Mouse (Mus musculus) neural tube, embryonic 13.5 days (tissue): Measurements from ENCODE around the gene Il17ra. TPM values are rescaled to one million over a fixed set of nuclear protein-coding genes. Genes with fewer than 3 reads are reported as not detected.

Source experiments
- ATAC-seq: fragments of 200-750 bp; cut with Nextera tagmentation; 2 replicates; pipeline ENCODE4 v1.8.0; 2017; ENCODE audit warnings: low read depth, mild to moderate bottlenecking, moderate TSS enrichment, moderate library complexity
- H3K27ac ChIP-seq: fragments of 300-500 bp; sonication (generic); replicated peaks from 2 replicates; pipeline ENCODE4 v1.5.1; 2015; ENCODE audit warnings: moderate library complexity, mild to moderate bottlenecking, inconsistent platforms
- H3K27me3 ChIP-seq: fragments of 300-500 bp; sonication (generic); 2 replicates; pipeline ENCODE4 v1.6.1; 2015; ENCODE audit warnings: mild to moderate bottlenecking, inconsistent platforms
- H3K36me3 ChIP-seq: fragments of 300-500 bp; sonication (generic); 2 replicates; pipeline ENCODE4 v1.6.1; 2015; ENCODE audit warnings: mild to moderate bottlenecking, inconsistent platforms
- H3K4me1 ChIP-seq: fragments of 300-500 bp; sonication (generic); replicated peaks from 2 replicates; pipeline ENCODE4 v1.6.1; 2015; ENCODE audit warnings: inconsistent platforms
- H3K4me2 ChIP-seq: fragments of 300-500 bp; sonication (generic); 2 replicates; pipeline ENCODE4 v1.6.1; 2015; ENCODE audit warnings: inconsistent platforms, mild to moderate bottlenecking, moderate library complexity
- H3K4me3 ChIP-seq: fragments of 300-500 bp; sonication (generic); 2 replicates; pipeline ENCODE4 v1.5.1; 2015; ENCODE audit warnings: mild to moderate bottlenecking, inconsistent platforms
- H3K9ac ChIP-seq: fragments of 300-500 bp; sonication (generic); 2 replicates; pipeline ENCODE4 v1.6.1; 2015; ENCODE audit warnings: moderate library complexity, mild to moderate bottlenecking, inconsistent platforms
- H3K9me3 ChIP-seq: fragments of 300-500 bp; sonication (generic); 2 replicates; pipeline ENCODE4 v1.6.1; 2016; ENCODE audit warnings: inconsistent platforms
- WGBS: fragments of 180-500 bp; shearing (Covaris S2); methylation state at CpG from one replicate; pipeline ENCODE4 v1.1.7; 2015; 5-methylcytosine and 5-hydroxymethylcytosine counted together
- polyA plus RNA-seq: library from polyadenylated mRNA; unstranded; fragments of >200 nt; fragmentation: Nextera tagmentation; extraction: Ambion mirVana; gene quantifications from 2 replicates; pipeline ENCODE4 v1.2.1, GENCODE M21; 2015

Il17ra gene
- polyA plus RNA-seq, 1 experiment from 2014 or later = 9.5 TPM

DNA sequence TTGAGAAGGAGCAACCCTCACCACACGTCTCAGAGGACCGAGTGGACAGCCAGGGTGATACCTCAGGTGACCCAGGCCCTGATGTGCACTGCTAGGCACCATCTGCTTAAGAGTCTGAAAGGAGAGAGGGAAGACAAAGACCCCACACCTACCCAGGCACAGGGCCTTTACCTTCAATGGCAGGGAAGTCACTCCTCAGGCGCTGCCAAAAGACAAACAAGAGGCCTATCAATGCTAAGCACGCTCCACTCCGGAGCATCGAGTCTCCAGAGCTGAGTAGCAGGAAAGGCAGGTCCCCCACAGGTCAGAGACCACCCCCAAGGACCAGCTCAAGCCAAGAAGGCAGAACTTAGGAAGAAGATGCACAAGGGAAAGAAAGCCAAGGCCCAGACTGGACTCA, 53.8 kb downstream of the Il17ra start:
- no peak for ATAC-seq
- 97% methylated on average over 6 of the region's 6 CpGs for WGBS
- Histone ChIP-seq H3K4me3 (no peak overlapping the region), H3K4me1 (no peaks in the 10 kb centered on the region), H3K9me3 (no peaks in the 10 kb centered on the region), H3K9ac (no peak overlapping the region), H3K36me3 (peaks cover 71% of the 10 kb centered on the region), H3K27ac (no peak overlapping the region), H3K4me2 (no peak overlapping the region), H3K27me3 (no peaks in the 10 kb centered on the region)

DNA sequence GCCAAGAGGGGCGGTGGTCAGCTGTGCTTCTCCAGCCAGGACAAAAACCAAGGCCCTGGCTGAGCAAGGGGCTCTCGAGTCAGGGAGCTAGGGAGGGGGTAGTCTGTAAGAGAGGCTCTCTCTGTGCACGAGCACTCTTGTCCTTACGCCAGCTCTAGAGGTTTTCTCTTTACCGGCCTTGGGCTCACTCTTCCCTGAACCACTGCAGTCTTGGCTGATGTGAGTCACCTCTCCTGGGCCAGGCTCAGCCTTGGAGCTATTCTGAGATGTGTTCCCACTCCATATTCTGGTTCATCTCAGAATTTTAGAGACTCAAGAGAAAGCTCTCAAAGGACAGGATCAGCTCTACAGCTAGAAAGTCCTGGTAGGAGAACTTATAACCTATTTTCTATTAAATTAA, 54.3 kb downstream of the Il17ra start:
- Histone ChIP-seq H3K27ac (no peak overlapping the region), H3K36me3 (peaks cover 75% of the 10 kb centered on the region), H3K9me3 (no peaks in the 10 kb centered on the region), H3K4me2 (no peak overlapping the region), H3K4me3 (no peak overlapping the region), H3K4me1 (no peaks in the 10 kb centered on the region), H3K9ac (no peak overlapping the region), H3K27me3 (no peaks in the 10 kb centered on the region)
- no peak for ATAC-seq
- WGBS = 92% methylated on average over 5 of the region's 5 CpGs

DNA sequence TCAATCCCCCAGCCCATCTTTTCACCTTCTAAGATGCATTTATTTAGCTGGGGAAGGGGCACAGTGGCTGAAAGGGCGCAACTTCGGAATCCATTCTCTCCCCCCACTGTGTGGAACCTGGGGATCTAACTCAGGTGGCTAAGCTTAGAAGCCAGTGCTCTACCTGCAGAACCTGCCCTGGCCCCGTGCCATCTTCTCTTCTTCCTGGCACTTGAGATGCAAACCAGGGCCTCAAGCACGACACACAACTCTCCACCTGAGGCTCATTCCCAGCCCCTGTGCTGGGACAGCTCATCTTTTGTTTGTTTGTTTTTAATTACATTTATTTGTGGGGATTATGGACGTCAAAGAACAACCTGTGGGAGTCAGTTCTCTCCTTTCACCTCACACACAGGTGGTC, 56.6 kb downstream of the Il17ra start:
- Histone ChIP-seq H3K9me3 (no peaks in the 10 kb centered on the region), H3K27me3 (no peaks in the 10 kb centered on the region), H3K4me1 (no peaks in the 10 kb centered on the region), H3K4me2 (no peak overlapping the region), H3K36me3 (peaks cover 65% of the 10 kb centered on the region), H3K9ac (no peak overlapping the region), H3K27ac (no peak overlapping the region), H3K4me3 (no peak overlapping the region)
- 88% methylated on average over 5 of the region's 5 CpGs for WGBS
- ATAC-seq = no peak

DNA sequence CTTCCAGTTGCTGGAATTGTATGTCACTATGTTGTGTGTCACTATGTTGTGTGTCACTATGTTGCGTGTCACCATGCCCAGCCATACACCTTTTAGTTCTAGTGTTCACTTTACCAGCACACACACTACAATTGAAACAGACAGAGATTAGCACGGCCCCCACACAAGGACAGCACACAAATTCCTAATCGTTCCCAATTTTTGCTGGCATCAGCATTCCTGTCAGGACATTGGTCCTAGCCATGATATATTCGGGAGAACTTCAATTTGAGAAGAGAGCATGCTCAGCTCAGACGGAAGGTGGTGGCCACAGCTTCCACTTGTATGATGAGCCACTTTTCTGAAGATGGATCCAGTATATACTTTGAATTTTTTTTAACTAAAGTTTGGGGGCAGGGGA, 61.7 kb downstream of the Il17ra start:
- no peak overlapping the region for H3K4me3 ChIP-seq
- 96% methylated on average over 5 of the region's 5 CpGs for WGBS
- ATAC-seq = no peak

DNA sequence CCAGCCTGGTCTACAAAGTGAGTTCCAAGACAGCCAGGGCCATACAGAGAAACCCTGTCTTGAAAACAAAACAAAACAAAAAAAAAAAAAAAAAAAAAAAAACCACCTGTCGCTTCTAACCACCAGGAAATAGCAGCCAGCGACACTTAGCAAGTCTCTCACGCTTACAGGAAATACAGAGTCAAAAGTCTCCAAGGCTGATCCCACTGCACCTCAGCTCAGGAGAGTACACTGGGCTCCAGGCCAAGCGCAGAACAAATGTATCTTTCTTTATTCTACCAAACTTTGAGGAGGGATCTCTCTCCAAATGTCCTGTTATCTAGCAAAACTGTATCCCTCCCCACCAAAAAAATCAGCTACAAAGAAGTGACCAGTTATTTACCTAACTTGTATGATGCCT, 66.1 kb downstream of the Il17ra start:
- WGBS = 75% methylated on average over 4 of the region's 4 CpGs
- Histone ChIP-seq H3K9me3 (no peaks in the 10 kb centered on the region), H3K4me2 (peak overlapping the region; percentile 66; the same call in 1 of the 2 replicates), H3K9ac (no peak overlapping the region), H3K36me3 (no peaks in the 10 kb centered on the region), H3K27me3 (no peaks in the 10 kb centered on the region), H3K4me3 (no peak overlapping the region), H3K4me1 (peaks cover 36% of the 10 kb centered on the region), H3K27ac (peak overlapping the region; percentile 28; the same call in 1 of the 2 replicates)
- no peak for ATAC-seq

More for the DNA sequence above, 61.7 kb downstream of the Il17ra start:
- Histone ChIP-seq H3K27ac (no peak overlapping the region), H3K9me3 (no peaks in the 10 kb centered on the region), H3K4me1 (peaks cover 22% of the 10 kb centered on the region), H3K27me3 (no peaks in the 10 kb centered on the region), H3K4me2 (no peak overlapping the region), H3K36me3 (peaks cover 37% of the 10 kb centered on the region), H3K9ac (no peak overlapping the region)

DNA sequence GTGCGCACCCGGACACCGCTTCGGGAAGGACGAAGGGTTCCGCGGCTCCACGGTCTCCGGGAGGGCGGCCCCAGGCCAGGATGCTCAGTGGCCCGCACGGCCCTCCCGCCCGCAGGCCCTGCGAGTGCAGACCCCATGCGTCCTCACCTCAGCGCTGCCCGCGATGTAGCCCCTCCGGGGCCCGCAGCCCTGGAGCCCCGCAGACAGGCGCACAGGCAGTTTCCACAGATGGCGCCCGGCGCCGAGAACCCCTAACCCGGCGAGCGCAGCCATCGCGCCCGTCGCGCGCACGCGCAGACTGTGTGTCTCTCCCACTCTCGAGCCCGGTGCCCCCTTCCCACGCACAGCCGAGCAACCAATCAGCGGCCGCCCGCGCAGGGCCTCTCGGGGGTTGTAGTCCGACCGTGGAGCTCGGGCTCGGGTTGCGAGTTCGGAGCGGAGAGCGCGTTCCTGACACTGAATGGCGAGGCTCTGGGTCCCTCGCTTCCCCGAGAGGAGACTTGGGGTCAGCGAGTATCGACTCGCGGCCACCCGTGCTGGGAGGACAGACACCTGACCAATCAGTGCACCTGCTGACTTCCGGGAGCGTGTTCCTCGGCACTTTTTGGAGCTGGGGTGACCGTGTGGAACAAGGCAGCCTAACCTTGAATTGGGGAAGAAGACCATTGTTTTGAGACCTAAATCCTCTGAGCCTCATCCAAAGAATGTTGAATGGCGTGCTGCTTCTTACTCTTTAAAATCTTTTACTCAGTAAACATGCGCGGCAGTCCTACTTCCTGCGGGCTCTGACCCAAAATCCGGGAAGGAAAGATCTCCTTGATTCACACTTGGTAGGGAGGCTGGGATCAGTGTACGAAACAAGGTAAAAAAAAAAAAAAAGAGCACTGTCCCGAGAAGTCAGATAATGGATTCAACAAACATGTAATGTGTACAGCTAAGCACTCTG, 68.2 kb downstream of the Il17ra start, which contains the start of gene Hdhd5:
Hdhd5 (minus strand) TSS at position 300 of the 946 bp plus-strand sequence.
- peak within 1 kb of the TSS; percentile 89 for H3K9ac ChIP-seq
- H3K4me2 ChIP-seq = peak within 1 kb of the TSS; percentile 66
- no peaks in the 10 kb centered on the region for H3K36me3 ChIP-seq
- no peaks in the 10 kb centered on the region for H3K27me3 ChIP-seq
- H3K4me3 ChIP-seq = peak within 1 kb of the TSS; percentile 90
- peak within 1 kb of the TSS; percentile 71 for H3K27ac ChIP-seq
- H3K9me3 ChIP-seq = no peaks in the 10 kb centered on the region
- ATAC-seq = peak; percentile 99
- WGBS = under 1% methylated on average over 75 of the region's 75 CpGs
- peaks cover 36% of the 10 kb centered on the region for H3K4me1 ChIP-seq

DNA sequence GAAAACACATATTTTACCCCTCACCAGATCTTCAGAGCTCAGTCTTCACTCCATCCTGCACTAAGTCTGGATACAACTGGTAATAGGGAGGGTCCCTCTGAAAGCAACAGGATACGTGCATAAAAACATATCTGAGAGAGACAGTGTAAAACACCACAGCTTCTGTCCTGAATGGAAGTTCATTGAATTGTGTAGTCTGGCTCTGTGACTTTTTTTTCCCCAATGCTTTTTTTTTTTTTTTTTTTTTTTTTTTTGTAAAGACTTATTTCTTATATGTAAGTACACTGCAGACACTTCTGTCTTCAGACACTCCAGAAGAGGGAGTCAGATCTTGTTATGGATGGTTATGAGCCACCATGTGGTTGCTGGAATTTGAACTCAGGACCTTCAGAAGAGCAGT, 69.5 kb downstream of the Il17ra start:
- peaks cover 32% of the 10 kb centered on the region for H3K4me1 ChIP-seq
- no peak for ATAC-seq
- 80% methylated on average over 1 of the region's 1 CpGs for whole genome bisulfite sequencing

DNA sequence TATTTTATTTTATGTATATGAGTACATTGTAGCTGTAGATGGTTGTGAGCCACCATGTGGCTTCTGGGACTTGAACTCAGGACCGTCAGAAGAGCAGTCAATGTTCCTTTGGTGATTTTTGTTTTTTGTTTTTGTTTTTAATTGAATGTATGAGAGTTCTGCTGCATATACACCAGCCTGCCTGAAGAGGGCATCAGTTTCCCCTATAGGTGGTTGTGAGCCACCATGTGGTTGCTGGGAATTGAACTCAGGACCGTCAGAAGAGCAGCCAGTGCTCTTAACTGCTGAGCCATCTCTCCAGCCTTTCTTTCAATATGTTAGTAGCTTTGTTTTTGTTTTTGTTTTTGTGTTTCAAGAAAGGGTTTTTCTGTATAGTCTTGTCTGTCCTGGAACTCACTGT, 73.3 kb downstream of the Il17ra start:
- 77% methylated on average over 2 of the region's 2 CpGs for WGBS
- no peak for ATAC-seq
- H3K9me3 ChIP-seq = no peaks in the 10 kb centered on the region

More for the DNA sequence above, 69.5 kb downstream of the Il17ra start:
- H3K27me3 ChIP-seq = no peaks in the 10 kb centered on the region
- H3K4me3 ChIP-seq = no peak overlapping the region
- H3K4me2 ChIP-seq = no peak overlapping the region
- no peaks in the 10 kb centered on the region for H3K36me3 ChIP-seq
- no peaks in the 10 kb centered on the region for H3K9me3 ChIP-seq
- no peak overlapping the region for H3K27ac ChIP-seq
- no peak overlapping the region for H3K9ac ChIP-seq

More for the DNA sequence above, 73.3 kb downstream of the Il17ra start:
- Histone ChIP-seq H3K4me1 (peaks cover 17% of the 10 kb centered on the region), H3K27me3 (no peaks in the 10 kb centered on the region), H3K36me3 (no peaks in the 10 kb centered on the region), H3K4me3 (no peak overlapping the region), H3K9ac (no peak overlapping the region), H3K4me2 (no peak overlapping the region), H3K27ac (no peak overlapping the region)

Other genes with a start within 250 kb of the Il17ra start
- gene D330020A13Rik, start 168.9 kb upstream of the Il17ra start, polyA plus RNA-seq = 0.29 TPM in 1 of 2 replicates, not detected in the other
- gene B4galnt3, start 168.7 kb upstream of the Il17ra start, polyA plus RNA-seq = 0.11 and 0.18 TPM in 2 replicates
- 34.7 and 36.6 TPM in 2 replicates for gene Kdm5a, start 99.1 kb upstream of the Il17ra start, polyA plus RNA-seq
- gene Ccdc77, start 98.9 kb upstream of the Il17ra start, polyA plus RNA-seq = 11.5 and 12.8 TPM in 2 replicates
- 2.2 and 2.5 TPM in 2 replicates for gene Tmem121b, start 30.6 kb downstream of the Il17ra start, polyA plus RNA-seq
- 15.1 and 15.8 TPM in 2 replicates for gene Hdhd5, start 68.1 kb downstream of the Il17ra start, polyA plus RNA-seq
- 7.1 and 7.9 TPM in 2 replicates for gene Cecr2, start 203.1 kb downstream of the Il17ra start, polyA plus RNA-seq